Mouse (Mus musculus): ENCODE results near the gene Map3k12.

Gene Map3k12

DNA sequence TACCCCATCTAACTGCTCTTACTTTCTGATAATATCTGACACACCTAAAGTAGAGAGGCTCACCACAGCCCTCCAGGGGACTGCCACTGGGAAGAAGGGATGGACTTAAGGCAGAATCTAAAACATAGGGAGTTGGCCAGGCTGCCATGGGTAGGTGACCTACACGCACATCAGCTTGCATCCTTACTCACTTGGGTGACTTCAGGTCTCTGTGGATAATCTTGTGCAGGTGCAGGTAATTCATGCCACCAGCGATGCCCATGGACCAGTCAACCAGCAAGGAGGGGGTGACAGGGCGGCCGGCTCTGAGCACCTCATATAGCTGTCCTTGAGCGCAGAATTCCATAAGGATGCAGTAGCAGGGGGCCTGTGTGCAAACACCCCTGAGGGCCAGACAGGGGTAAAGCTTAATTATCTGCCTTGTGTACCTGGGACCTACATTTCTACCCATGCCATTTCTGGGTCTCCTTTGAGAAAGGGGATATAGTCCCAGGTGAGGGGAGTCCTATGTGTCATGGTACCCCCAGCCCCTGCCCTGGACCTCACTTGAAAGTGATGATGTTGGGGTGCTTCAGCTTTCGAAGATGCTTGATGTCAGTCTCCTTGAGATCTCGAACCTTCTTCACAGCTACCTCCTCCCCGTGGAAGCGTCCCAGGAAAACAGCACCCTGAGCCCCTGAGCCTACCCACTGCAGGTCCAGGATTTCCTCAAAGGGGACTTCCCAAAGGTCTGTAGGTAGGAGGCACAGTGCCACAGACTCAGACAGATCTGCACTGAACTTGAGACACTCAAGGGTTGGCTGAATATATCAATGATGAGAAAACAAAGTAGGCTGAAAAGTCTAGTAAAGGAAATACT is 12.7 kb downstream of the Map3k12 start:
- peak in 1 of 2 experiments; percentile 34 for DNase-seq (ENCODE audit: inconsistent age in 2 of 2, low spot score in 1 of 2)

GRCm38 (mm10) chr15:102503447-102503846 is 13.4 kb downstream of the Map3k12 start, which contains the start of gene Gm10337:
Gm10337 (plus strand) TSS chr15:102503722.
- peak in 1 of 2 experiments; percentile 26 for DNase-seq (ENCODE audit: inconsistent age in 2 of 2, low spot score in 1 of 2)

DNA sequence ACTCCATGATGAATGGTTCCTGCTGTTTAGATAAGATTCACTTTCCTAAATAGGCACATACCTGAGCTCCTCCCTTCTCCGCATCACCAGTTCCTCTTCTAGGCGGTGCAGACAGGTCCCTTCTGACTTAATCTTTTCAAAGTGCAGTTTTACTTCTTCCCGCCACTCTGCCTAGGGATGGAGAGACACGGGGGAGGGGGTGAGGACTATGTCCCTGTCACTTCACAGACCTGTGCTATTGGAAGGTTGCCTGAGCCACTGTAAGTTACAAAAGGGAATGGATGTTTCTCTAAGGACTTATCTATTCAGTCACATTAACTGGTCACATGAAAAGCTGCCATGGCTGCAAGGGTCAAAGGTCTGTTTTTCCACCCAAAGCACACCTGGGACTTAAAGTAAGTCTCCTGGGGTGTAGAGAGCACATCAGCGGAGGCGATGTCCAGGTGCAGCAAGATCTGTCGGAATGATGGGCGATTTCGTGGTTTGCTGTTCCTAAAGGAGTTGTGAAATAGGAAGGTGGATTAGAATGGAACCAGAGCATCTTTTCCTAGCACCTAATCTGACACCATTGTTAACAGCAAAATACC is 14.5 kb downstream of the Map3k12 start:
- peak in 1 of 2 experiments; percentile 37 for DNase-seq (ENCODE audit: inconsistent age in 2 of 2, low spot score in 1 of 2)

DNA sequence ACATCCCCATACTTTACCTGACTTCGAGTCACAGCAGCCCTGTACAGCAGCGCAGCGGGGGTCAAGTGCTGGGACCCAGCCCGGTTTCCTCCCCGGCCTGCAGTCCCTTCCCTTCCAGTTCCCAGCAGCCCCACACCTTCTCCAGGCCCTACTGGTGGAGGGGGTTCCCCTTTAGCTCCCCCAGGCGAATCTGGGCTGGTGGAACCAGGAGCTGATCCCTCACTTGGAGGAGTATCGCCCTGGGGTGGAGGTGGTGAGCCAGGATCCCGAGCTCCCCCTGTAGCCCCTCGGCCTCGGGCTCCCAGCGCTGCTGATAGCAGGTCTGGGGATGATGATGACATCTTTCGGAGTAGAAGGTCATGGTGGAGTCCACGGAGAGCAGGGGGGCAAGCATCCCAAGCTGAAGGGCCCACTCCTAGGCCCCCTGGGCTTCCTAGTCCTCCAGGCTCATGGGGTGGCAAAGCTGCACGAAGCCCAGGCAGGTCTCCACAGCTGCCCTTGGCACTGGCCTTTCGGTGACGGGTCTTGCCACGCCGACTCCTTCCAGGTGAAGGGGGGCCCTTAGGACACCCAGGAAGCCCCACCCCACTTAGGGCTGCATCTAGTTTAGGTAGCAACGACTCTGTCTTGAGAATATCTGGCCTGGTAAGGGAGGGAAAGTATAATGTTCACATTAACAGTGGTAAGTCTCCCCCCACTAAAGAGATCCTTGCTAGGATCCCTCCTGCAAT is 15.6 kb downstream of the Map3k12 start:
- no peak for DNase-seq (ENCODE audit: inconsistent age in 2 of 2, low spot score in 1 of 2)

DNA sequence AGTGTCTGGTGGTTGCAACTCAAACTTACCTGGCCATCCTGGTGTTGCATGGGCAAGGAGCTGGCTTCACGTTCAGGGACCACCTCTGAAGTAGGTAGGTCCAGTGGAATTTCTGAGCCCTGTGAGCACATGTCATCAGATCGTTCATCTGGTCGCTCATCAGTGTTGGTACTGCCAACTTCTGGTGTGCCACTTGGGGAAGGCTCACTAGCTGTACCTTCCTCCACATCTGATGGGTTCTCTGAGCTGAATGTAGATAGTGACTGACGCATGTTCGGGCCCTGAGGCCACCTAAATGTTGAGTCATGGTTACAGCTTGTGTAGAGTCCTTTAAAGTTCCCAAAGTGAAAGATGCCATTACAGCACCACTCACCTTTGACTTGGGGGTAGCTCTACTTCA is 16.4 kb downstream of the Map3k12 start:
- DNase-seq (ENCODE audit: inconsistent age in 2 of 2, low spot score in 1 of 2): no peak

DNA sequence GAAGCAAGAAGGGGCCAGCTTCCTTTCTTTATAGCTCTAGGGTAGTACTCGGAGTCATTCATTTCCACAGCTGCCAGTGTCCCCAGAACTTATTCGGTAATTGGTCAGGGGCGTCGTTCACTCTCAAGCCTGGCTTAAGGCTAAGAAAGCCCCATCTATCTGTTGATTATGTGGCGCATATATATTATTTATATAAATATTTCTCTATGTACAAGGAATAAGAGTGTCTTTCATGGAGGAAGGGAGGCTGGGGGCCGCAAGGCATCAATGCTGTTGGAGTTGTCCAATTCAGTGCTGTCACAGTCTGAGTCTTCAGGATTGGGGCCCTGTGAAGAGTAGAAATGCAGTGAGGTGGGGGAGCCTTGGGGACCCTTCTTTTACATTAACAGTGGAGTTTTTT is 17.0 kb downstream of the Map3k12 start:
- no peak for DNase-seq (ENCODE audit: inconsistent age in 2 of 2, low spot score in 1 of 2)

DNA sequence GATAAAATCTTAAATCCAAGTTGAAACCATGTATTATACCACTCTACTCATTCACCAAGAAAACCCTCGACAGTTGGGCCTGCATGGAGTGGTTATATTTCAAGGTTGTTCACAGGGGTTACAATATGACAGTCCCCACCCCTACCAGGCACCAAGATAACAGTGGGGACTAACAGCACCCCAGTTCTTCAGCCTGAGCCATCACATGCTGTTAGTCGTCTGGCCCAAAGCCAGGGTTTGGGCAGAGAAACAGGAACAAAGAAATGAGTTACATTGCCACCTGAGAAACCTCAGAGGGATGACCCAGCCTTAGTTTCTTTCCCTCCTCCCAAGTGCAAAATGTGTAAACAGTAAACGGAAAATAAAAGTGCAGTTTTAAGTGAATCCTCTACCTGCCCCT is 17.5 kb downstream of the Map3k12 start:
- DNase-seq (ENCODE audit: inconsistent age in 2 of 2, low spot score in 1 of 2): no peak

DNA sequence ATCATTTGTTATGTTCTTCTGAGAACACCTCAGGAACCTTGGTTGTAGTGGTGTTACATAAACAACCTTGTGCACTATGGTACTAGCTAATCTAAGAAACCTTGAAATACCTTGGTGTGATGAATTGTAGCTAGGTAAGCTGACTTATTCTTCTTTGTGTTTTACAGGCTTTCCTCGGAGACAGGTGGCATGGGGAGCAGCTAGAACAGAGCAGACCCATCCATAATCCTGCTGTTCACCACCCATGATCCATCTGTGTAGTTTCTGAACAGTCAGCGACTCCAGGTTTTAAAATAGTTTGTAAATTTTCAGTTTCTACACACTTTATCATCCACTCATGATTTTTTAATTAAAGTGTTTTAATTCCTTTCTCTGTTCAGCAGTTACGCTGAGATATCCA is 18.5 kb downstream of the Map3k12 start:
- DNase-seq (ENCODE audit: inconsistent age in 2 of 2, low spot score in 1 of 2): peak in 1 of 2 experiments; percentile 44

- DNase-seq (ENCODE audit: inconsistent age in 2 of 2, low spot score in 1 of 2): no peak
These were observed 29.2 kb downstream of the Map3k12 start for GRCm38 (mm10) chr15:102487664-102488063.

GRCm38 (mm10) chr15:102485853-102486252 is 31.0 kb downstream of the Map3k12 start:
- DNase-seq (ENCODE audit: inconsistent age in 2 of 2, low spot score in 1 of 2): no peak

DNA sequence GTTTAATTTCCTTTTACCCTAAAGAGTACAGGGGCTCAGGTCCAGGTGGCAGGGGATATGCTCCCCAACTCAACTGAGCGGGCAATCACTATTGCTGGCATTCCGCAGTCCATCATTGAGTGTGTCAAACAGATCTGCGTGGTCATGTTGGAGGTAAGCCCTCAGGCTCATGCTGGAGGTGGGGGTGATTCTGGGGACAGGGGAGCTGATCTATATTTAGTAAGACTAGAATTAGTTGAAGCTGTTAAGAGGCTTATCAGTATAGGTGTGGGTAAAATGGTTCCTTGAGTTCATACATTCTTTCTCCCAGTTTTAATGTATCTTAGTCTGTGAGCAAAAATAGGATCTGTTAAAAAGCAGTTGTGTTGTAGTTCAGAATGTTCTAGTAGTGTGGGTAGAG is 33.7 kb downstream of the Map3k12 start:
- DNase-seq (ENCODE audit: inconsistent age in 2 of 2, low spot score in 1 of 2): no peak

DNA sequence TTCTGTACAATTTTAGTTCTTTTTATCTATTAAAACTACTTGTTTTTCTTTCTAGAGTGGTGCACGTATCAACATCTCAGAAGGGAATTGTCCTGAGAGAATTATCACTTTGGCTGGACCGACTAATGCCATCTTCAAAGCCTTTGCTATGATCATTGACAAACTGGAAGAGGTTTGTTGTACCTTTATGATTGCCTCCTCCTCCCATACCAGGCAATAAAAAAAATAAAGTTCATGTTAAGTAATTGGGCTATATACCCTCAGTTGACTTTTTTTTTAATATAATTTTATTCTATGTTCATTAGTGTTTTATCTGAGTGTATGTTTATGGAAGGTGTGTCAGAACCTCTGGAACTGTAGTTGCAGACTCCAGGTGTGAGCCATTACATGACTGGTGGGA is 42.3 kb downstream of the Map3k12 start:
- DNase-seq (ENCODE audit: inconsistent age in 2 of 2, low spot score in 1 of 2): no peak

DNA sequence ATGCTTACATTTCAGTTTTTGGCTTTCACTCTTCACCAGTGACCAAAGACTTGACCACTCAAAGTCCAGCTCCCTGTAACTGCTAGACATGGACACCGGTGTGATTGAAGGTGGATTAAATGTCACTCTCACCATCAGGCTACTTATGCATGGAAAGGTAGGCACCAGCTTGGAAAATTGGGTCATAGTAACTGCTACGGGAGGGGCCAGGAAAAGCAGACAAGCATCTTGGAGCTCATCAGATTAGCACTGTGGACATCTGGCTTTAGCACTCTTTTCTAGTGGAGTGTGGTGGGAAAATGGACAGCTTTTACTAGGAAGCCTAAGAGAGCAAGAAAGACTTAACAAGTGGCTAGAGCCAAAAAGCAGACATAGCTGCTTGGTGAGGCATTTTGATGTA is 43.6 kb downstream of the Map3k12 start:
- no peak for DNase-seq (ENCODE audit: inconsistent age in 2 of 2, low spot score in 1 of 2)

DNA sequence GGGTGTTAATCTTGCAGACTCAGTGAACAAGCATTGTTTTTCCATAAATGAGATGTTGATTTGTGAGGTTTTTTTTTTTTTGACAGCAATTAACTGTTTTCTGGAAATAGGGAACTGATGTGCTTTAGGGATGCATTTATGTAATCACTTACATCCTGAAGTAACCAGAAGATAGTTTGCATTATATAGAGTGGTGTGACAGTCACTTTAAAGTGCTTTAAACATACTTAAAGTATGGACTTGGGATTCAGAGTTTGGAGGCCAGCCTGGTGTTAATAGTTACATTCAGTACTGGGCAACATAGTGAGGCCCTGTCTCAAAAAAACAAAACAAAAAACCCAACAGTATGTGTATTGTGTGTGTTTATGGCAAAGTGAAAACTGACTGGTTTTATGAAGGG is 45.1 kb downstream of the Map3k12 start:
- no peak for DNase-seq (ENCODE audit: inconsistent age in 2 of 2, low spot score in 1 of 2)

- DNase-seq (ENCODE audit: inconsistent age in 2 of 2, low spot score in 1 of 2): no peak
These were observed 45.6 kb downstream of the Map3k12 start for GRCm38 (mm10) chr15:102471295-102471645.

DNA sequence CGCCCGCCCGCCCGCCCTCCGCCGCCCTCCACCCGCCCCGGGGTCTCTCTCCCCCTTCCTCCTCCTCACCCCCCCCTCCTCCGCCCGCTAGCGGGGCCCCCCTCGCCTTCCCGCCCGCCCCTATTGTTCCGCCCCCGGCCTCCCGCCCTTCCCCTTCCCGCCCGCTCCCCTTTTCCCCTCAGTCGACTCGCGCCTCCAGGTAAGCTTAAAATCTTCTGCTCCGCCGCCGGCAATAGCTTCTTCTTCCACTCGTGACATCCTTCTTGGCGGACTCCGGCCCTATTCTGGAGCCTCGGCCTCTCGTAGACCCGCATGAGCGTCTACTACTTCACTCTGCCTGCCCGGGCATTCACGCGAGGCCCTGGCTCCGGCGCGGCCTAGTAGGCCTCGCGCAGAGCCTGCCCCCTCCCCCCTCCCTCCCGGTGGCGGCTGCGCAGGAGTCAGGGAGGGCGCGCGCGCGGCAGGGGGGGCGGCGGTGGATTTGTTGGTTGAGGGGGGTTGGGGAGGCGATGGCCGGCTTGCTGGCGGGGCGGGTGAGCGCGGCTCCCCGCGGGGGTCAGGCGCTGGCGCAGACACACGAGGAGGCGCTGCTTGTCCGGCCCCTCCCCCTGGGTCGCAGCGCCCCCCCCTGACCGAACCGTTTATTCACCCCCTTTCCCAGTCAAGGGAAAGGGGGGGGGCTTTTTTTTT is 46.1 kb downstream of the Map3k12 start:
- peak; percentile 86 to 95 for DNase-seq (ENCODE audit: inconsistent age in 2 of 2, low spot score in 1 of 2)

DNA sequence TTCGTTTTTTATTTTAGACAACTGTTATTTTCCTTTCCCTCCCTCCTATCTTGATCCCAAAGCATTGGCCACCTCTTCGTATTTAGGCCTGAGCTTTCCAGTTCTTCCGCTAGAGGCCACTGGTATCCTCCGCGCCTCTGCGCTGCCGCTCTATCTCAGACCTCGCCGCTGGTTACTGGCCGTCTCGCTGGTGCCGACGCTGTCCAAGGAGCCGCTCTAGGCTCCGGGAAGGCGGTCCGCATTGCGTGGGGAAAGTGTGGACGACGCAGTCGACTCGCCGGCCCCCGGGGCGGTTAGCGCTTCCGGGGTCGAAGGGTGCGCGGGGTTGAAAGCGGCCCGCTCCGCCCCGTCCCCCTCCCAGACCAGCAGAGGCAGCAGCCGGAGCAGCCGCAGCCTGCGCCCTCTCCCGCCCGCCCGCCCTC is 46.7 kb downstream of the Map3k12 start, which contains the start of gene Pcbp2:
Pcbp2 (plus strand) TSS at position 357 of the 422 bp plus-strand sequence.
- peak; percentile 98 for DNase-seq (ENCODE audit: inconsistent age in 2 of 2, low spot score in 1 of 2)

GRCm38 (mm10) chr15:102468675-102469370 is 48.0 kb downstream of the Map3k12 start:
- DNase-seq (ENCODE audit: inconsistent age in 2 of 2, low spot score in 1 of 2): no peak

DNA sequence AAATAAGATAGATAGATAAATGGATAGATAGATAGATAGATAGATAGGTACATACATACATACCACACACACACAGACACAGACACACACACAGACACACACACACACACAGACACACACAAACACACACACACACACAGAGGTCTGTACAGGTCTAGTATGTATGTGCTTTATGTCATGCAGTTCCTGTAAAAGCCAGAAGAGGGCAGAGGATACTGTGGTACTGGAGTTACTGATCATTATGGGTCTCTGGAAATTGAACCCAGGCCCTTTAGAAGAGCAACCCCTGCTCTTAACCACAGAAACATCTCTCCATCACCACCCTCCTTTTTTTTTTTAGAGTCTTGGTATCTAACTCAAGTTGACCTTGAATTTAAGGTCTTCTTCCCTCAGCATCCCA is 53.2 kb downstream of the Map3k12 start:
- peak in 1 of 2 experiments; percentile 67 for DNase-seq (ENCODE audit: inconsistent age in 2 of 2, low spot score in 1 of 2)

GRCm38 (mm10) chr15:102461430-102462075 is 55.3 kb downstream of the Map3k12 start:
- DNase-seq (ENCODE audit: inconsistent age in 2 of 2, low spot score in 1 of 2): peak in 1 of 2 experiments; percentile 40
